Mouse (Mus musculus): ENCODE measurements around the gene Cd68. TPM values are rescaled to one million over a fixed set of nuclear protein-coding genes. Genes with fewer than 3 reads are reported as not detected.

The Cd68 gene
- total RNA-seq, 2 experiments from 2014 or later, result 11.8 to 14.1 TPM

DNA sequence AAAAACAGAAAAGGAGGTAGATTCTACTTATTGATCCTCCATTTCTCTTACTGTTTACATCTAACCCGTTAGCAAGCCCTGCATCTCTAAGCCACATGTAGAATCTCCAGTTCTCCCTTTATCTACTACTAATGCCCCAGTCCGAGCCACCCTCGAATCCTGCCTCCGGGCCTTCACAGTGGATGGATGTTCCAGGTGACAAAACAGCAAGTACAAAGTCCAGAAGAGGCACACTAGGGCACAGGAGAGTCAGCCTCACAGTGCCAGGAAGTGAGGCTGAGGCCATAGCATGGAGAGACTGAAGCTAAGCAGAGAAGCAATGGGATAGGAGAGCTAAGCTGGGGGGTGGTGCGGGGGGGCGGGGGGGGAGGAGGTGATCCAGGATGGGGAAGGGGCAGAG lies 26.9 kb upstream of the Cd68 start:
- DNase-seq (ENCODE audit: extremely low spot score in 1 of 2, low spot score in 2 of 2), result no peak
- H3K4me3 ChIP-seq, result no peak overlapping the region
- H3K27ac ChIP-seq, result no peak overlapping the region
- intact Hi-C loops (cut with DNase I), result no loop called here
- no peak for TF ChIP-seq CTCF (IDR thresholded peaks at IDR 0.05)

DNA sequence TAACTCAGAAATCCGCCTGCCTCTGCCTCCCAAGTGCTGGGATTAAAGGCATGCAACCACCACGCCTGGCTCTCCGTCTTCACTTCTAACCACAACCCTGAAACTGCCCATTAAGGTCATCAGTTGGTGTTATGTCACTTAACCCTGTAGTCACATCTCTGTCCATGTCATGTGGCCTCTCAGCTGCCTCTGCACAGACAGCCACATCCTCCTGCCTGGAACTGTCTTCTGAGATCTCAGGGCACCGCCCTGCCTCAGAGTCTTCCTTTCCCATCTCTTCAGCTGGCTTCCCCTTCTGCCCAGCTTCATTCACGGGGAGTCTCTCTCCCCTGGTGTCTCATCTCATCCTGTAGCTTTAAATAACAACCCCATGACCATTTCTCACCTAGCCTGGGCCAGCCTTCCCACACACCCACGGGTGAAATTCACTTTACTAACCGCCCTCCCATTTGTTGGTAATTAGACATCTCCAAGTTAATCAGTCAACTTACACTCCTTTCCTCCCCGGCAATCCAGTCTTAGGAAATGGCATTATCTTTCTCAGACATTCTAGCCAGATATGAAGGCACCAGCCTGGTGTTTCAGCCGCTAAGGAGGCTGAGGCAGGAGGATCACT lies 26.4 kb upstream of the Cd68 start:
- no peak overlapping the region for H3K4me3 ChIP-seq
- intact Hi-C loops (cut with DNase I), result no loop called here
- no peak for DNase-seq (ENCODE audit: extremely low spot score in 1 of 2, low spot score in 2 of 2)
- no peak overlapping the region for H3K27ac ChIP-seq
- no peak for TF ChIP-seq CTCF (IDR thresholded peaks at IDR 0.05)

DNA sequence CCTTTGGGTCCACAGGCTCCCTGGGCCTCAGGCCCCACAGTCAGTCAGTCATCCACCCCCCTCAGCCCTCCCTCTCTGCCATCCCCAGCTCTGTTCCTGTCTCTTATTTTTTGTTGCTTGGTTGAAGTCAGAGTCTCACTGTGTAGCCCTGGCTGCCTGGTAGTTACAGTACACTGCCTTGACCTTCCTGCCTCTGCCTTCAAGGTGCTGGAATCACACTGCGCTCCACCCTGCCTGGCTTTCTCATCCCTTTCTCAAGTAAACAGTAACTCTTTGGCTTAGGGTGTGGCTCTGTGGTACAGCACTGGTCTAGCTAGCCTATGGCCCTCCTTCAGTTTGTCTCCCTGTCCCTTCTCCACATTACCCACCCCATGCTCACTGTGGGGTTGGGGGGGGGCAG lies 23.9 kb upstream of the Cd68 start:
- no peak overlapping the region for H3K27ac ChIP-seq
- DNase-seq (ENCODE audit: extremely low spot score in 1 of 2, low spot score in 2 of 2), result no peak
- intact Hi-C loops (cut with DNase I), result no loop called here
- no peak for TF ChIP-seq CTCF (IDR thresholded peaks at IDR 0.05)
- H3K4me3 ChIP-seq, result no peak overlapping the region

DNA sequence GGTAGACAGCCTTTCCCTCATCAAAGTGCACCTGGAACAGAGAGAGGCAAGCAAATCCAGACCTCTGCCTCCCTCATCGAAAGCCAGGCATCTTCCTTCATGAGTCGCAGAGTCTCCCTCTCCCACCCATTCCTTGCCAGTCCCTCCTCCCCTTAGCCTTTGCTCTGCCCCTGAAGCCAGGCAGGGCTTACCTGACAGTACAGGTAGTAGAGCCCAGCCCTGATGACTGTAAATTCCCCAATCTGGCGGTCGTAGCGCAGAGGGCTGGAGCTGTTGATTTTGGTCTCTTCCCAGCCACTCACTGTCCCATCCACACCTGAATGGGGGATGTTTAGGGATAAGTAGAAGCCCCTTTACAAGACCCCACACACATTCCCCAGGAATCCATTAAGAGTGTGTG lies 21.1 kb upstream of the Cd68 start:
- intact Hi-C loops (cut with DNase I), result no loop called here
- no peak overlapping the region for H3K4me3 ChIP-seq
- no peak overlapping the region; the same call in 1 of the 2 replicates for H3K27ac ChIP-seq
- DNase-seq (ENCODE audit: extremely low spot score in 1 of 2, low spot score in 2 of 2), result no peak
- no peak for TF ChIP-seq CTCF (IDR thresholded peaks at IDR 0.05)

DNA sequence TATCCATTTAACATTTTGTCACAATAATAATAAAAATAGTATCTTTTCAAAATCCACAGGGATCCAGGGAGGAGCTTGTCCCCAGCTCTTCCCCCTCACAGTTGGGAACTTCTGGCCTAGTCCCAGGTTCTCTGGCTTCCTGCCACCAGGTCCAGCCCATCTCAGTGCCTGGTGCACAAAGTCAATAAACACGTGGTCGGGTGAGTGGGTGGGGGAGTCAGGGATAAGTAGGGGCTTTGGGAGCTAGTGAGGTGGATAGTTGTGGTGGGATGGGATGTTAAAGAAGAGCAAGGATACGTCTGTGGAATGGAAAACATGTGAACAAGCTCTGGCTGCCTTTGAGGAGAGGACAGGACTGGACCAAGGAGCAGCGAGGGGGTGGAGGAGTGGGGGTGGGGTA lies 20.4 kb upstream of the Cd68 start:
- TF ChIP-seq CTCF (IDR thresholded peaks at IDR 0.05), result no peak
- H3K27ac ChIP-seq, result peak overlapping the region; percentile 88; the same call in 1 of the 2 replicates
- no peak for DNase-seq (ENCODE audit: extremely low spot score in 1 of 2, low spot score in 2 of 2)
- H3K4me3 ChIP-seq, result no peak overlapping the region
- intact Hi-C loops (cut with DNase I), result no loop called here

DNA sequence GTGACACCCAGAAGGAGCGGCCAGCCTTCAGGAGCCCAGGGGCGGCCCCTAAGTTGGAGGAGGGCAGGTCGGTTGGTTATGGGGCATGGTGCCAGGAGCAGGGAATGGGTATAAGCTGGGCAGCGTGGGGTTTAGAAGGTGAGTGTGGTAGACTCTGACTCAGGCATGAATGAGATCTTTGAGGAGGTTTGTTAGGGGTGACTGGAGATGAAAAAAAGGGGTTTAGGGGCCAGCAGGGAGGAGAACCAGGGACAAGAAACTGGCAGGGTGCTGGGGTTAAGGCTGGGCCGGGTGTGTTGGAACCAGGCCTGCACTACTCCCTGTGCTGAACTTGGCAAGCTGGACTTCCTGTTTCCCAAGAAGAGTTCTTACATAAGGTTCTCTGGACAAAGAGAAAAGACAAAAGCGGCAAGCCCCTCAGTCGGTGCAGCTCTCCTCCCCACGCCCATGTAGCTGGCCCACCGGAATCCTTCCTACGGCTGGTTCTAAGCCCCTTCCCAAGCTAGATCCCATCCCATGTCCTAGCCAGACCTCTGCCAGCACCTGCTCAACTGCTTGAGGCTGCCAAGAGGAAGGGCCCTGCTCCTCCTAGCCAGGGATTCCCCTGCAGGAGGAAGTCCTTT lies 19.7 kb upstream of the Cd68 start, which contains the start of gene Tnfsf13:
Gene Tnfsf13, minus strand, starts transcription at position 259 of the 623 bp plus-strand sequence.
- Histone ChIP-seq H3K4me3 (peak within 1 kb of the TSS; percentile 19; the same call in 1 of the 2 replicates), H3K27ac (peak within 1 kb of the TSS; percentile 88)
- DNase-seq (ENCODE audit: extremely low spot score in 1 of 2, low spot score in 2 of 2), result peak in 1 of 2 experiments; percentile 55
- TF ChIP-seq CTCF (IDR thresholded peaks at IDR 0.05), result no peak
- intact Hi-C loops (cut with DNase I), result no loop called here

DNA sequence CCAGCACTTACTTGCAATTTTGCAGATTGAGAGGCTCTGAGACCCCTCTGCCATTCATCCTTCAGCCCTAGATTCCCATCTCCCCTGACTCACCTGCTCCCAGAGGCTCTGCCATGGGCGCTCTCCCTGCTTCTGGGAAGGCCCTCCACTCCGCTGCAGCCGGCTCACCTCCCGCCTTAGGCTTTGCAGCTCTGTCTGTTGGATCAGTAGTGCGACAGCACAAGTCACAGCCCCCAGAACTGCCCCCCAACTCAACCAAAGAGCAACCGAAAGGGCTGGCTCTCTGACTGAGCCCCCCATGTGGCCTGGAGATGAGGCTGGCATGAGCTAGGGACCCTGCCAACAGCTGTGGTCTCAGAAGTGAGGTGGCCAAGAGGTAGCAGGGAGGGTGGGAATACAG lies 19.0 kb upstream of the Cd68 start:
- DNase-seq (ENCODE audit: extremely low spot score in 1 of 2, low spot score in 2 of 2), result no peak
- TF ChIP-seq CTCF (IDR thresholded peaks at IDR 0.05), result no peak
- Histone ChIP-seq H3K27ac (peak overlapping the region; percentile 88), H3K4me3 (no peak overlapping the region)
- intact Hi-C loops (cut with DNase I), result loop anchor here (5.0 kb wide), 1 partner anchor 152 kb away; the partner anchor contains the start of genes Nlgn2 and Tmem256

DNA sequence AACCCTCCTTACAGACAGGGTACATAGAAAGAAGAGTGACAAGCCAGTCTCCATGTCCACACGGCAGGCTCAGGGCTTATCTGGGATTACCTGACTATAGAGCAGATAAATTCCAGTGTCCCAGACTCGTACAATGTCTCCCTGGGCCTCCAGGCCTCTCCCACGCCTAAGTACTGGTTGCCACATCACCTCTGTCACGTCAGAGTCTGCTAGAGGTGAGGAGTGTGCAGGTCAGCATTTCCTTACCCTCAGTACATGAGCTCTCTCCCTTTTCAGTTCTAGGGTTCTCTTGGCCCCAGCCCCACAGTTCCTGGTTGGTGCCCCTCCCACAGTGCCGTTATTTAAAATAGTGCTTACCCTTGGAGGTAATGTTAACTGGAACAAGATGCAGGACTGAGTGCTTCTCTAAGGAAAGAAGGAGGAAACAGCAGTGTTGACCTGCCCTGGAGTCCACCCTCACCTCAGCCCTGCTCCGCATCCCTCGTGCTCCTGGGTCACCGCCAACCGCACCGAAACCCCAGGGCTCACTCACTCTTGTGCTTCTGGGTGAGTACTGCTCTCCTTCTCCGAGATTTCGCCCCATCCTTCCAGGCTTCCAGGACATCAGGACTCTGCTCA lies 18.3 kb upstream of the Cd68 start:
- DNase-seq (ENCODE audit: extremely low spot score in 1 of 2, low spot score in 2 of 2), result no peak
- intact Hi-C loops (cut with DNase I), result loop anchor here (5.0 kb wide), 1 partner anchor 153 kb away; the partner anchor contains the start of genes Nlgn2 and Tmem256
- H3K27ac ChIP-seq, result no peak overlapping the region
- no peak overlapping the region for H3K4me3 ChIP-seq
- no peak for TF ChIP-seq CTCF (IDR thresholded peaks at IDR 0.05)

DNA sequence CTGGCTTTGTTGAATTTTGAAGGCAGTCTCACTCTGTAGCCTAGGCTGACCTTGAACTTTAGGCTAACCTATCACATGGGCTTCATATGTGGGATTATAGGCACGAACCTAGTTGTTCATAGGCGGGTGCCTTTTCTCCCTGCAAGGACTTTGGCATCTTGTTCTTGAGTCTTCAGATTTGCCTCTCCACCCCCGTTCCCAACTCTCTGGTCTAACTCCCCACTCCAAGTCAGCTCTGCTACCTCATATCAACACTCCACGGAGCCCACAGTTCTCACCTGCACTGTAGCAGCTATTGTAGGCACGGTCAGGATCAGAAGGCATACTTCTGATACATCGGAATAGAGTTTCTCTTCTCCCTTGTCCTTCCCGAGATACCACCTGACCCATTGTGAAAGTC lies 17.6 kb upstream of the Cd68 start:
- intact Hi-C loops (cut with DNase I), result loop anchor here (2.0 to 5.0 kb wide), 4 partner anchors 31 to 217 kb away; partner anchors contain the start of genes 2810408A11Rik, Neurl4, Nlgn2 and Tmem256
- no peak overlapping the region; the same call in 1 of the 2 replicates for H3K27ac ChIP-seq

DNA sequence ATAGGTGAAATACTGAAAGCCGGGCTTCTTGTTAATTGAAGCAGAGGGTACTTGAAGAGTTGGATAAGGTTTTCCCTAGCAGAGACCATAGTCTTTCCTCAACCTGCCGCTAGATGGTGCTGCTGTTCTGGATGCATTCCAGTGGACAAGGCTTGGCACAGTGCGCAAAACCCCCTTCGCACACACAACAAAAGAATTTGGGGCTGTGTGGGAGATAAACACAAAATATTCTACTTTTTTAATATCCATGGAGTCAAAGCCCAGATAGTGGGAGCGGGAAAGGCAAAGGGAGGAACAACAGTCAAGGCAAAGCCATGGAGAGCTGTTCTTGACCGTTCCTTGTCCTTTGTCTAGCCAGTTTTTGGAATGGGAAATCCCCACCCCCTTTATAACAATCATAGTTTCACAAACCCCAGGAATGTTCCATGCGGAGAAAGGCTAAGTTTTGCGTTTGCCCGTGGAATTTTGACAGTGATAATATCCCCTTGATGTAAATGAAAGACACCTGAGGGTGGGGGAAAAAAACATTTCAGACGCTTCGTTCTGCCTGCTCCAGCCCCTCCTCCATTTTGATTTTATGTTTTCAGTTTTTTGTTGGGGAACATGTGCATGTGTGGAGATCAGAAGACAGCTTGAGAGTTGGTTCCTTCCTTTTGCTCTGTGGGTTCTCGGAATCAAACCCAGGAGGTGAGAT lies 17.0 kb upstream of the Cd68 start:
- peak; percentile 95 for TF ChIP-seq CTCF (IDR thresholded peaks at IDR 0.05)
- Histone ChIP-seq H3K4me3 (peak overlapping the region; percentile 91), H3K27ac (peak overlapping the region; percentile 4; the same call in 1 of the 2 replicates)
- DNase-seq (ENCODE audit: extremely low spot score in 1 of 2, low spot score in 2 of 2), result peak; percentile 85 to 88
- intact Hi-C loops (cut with DNase I), result loop anchor here (1.0 to 5.0 kb wide), 6 partner anchors 32 to 218 kb away; partner anchors contain the start of genes 2810408A11Rik, Neurl4, Nlgn2 and Polr2a

More for the DNA sequence above, 17.6 kb upstream of the Cd68 start:
- no peak overlapping the region for H3K4me3 ChIP-seq
- no peak for TF ChIP-seq CTCF (IDR thresholded peaks at IDR 0.05)
- no peak for DNase-seq (ENCODE audit: extremely low spot score in 1 of 2, low spot score in 2 of 2)

DNA sequence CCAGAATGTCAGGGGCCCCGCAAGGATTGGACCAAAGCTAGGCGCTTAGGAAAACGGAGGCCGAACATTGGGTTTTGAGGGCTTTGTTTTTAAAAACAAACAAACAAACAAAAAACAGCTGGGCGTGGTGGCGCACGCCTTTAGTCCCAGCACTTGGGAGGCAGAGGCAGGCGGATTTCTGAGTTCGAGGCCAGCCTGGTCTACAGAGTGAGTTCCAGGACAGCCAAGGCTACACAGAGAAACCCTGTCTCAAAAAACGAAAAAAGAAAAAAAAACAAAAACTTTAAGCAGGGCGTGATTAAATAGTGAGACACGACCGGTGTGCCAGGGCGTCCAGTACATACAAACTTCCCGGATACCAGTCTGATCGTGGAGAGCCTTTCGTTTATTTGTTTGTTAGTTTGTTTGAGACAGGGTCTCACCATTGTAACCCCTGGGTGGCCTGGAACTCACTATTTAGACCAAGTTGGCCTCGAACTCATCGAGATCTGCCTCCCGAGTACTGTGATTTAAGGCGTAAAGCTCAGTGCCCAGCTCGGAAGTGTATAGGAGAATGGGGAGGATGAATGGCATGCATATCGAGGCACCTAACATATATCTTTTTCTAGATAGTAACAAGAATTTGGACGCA lies 16.4 kb upstream of the Cd68 start:
- peak overlapping the region; percentile 91 for H3K27ac ChIP-seq

More for the DNA sequence above, 16.4 kb upstream of the Cd68 start:
- intact Hi-C loops (cut with DNase I), result loop anchor here (1.0 to 5.0 kb wide), 6 partner anchors 32 to 218 kb away; partner anchors contain the start of genes 2810408A11Rik, Neurl4, Nlgn2 and Polr2a
- no peak for TF ChIP-seq CTCF (IDR thresholded peaks at IDR 0.05)
- H3K4me3 ChIP-seq, result peak overlapping the region; percentile 91
- DNase-seq (ENCODE audit: extremely low spot score in 1 of 2, low spot score in 2 of 2), result no peak
